Mouse (Mus musculus) ovary, postnatal 14 days (tissue): Measurements from ENCODE around the gene Nav2.

Source experiments
- DNase-seq: peaks from one replicate; pipeline ENCODE4 v3.0.0; 2022; ENCODE audit warnings: low spot score

The Nav2 gene

DNA sequence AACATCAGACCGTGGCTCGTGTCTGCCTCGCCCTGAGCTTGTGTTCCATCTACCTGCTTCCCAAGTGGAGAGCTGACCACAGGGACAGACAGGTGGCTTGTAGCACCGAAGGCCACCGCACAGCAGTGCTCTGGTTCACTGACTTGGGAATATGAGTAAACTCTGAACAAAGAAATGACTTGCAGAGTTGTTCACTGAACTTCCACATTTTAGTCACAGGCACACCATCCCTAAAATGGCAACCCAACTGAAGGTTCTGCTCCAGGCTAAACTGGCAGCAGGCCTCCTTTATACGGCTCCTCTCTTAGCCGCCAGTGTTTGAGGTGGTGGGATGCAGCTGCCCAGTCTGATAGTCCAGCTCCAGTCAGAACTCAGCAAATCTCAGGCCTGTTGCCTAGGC is 343.9 kb downstream of the Nav2 start:
- DNase-seq: no peak

DNA sequence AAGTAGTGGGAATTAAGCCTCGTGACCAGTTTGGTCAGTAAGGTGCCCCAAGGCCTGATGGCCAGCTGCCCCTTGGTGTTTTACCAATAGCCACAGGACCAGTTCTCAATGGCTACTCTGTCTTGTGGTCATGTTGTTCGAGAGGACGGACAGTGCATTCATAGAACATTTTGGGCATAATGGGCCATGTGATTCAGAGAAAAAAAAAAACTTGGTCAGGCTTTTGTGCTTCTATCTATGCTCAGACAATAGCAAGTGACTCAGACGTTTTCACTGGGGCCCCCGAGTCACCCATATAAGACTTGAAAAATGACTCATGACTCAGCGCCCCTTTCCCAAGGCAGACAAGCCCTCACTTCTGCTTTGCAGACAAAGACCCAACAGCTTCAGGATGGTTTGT is 344.4 kb downstream of the Nav2 start:
- no peak for DNase-seq

DNA sequence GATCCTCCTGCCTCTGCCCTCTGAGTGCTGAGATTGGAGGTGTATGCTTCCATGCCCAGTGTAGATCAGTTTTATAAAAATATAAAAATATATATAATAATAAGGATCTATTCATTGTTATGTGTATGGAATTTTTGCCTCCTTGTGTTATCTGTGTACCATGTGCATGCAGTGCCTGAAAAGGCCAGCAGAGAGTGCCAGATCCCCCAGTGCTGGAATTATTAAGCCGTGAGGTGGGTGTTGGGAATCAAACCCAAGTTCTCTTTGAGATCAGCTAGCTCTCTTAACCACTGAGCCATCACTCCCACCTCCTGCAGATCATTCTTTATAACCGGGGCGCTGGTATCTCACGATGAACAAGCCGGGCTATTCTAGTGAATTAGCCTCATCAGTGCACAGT is 346.5 kb downstream of the Nav2 start:
- no peak for DNase-seq

DNA sequence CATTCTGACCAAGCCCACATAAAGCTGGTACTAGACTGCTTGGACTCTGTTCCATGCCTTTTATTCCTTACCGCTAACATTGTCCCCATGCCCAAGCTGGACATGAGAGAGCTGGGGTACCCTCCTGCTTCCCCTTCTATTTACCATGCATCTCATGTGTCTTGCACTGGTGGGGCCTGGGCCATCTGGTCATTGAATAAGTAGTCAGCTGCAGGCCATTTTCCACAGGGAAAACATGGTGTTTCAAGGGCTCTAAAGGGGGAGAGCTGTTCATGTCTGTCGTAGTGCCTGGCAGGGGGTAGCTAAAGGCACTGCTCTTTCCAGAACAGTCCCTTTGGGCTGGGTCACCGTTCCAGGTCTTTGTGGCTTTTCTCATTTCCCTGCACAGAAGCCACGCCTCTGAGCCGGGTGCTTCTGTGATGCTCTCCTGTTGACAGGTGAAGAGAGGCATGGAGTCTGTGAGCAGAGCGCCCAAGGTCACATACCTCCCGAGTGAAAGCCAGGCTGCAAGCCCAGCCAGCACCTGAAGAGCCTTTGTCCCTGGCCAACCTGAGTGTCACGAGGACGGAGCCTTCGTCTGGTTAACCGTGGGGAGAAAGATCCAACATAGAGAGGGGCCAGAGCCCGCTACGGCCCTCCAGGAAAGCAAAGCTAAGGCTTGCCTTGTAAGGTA is 348.9 kb downstream of the Nav2 start:
- DNase-seq: no peak

DNA sequence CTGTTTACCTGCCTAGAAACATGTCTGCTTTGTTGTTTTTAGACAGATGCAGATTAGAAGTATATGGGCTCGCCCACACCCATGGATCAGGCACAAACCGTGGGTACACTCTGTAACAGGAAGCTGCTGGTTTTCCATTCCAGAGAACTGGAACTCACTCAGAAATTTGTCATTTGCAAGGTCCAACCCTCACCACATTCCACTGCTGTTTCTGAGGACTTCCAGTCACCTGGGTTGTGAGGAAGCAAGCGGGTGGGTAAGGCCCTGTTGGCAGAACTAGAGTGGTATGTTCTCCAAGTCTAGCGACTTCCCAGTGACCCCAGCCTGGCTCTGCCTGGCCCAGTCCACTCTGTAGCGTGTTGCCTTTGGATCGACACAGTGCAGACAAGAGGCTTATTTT is 349.6 kb downstream of the Nav2 start:
- no peak for DNase-seq

DNA sequence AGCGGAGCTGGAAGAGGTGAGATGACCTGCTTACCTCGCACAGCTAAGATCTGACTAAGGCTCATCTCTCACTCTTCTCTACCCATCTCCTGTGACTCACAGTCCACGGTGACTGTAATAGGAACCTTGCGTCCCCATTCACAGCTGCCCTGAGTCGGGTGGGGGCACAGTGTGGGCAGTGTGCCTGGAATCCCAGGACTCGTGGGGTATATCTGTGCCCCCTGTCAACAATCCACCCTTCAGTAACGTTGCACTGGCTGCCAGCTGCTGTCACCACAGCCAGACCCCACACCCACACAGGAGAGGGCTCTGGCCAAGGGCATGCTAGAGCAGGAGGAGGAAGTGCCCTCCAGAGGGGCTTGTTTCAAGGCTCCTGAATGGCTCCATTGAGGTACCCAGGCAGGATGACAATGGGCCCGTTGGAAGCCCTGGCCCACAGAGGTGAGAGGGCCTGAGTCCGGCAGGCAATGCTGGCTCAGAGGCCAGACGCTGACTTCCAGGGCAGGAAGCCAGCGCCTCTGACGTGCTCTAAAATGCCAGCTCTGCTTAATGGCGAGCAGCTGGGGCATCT is 353.5 kb downstream of the Nav2 start:
- no peak for DNase-seq

DNA sequence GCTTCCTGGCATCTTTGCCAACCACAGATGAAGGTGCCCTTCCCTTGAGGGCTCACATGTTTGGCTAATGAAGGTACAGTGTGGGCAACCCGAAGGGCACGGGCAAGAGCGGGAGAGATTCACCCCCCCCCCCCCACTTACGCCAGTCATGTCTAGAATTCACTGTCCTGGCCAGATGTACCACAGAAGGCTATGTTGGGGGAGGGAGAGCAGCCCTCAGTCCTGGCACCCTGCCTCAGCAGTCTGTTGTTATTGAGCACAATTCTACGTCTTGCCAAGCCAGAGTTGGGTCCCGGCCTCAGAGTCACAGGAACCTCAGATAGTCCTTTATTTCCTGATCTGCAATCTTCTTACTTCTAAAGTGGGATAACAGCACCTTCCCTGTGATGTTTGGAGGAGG is 357.9 kb downstream of the Nav2 start:
- no peak for DNase-seq

DNA sequence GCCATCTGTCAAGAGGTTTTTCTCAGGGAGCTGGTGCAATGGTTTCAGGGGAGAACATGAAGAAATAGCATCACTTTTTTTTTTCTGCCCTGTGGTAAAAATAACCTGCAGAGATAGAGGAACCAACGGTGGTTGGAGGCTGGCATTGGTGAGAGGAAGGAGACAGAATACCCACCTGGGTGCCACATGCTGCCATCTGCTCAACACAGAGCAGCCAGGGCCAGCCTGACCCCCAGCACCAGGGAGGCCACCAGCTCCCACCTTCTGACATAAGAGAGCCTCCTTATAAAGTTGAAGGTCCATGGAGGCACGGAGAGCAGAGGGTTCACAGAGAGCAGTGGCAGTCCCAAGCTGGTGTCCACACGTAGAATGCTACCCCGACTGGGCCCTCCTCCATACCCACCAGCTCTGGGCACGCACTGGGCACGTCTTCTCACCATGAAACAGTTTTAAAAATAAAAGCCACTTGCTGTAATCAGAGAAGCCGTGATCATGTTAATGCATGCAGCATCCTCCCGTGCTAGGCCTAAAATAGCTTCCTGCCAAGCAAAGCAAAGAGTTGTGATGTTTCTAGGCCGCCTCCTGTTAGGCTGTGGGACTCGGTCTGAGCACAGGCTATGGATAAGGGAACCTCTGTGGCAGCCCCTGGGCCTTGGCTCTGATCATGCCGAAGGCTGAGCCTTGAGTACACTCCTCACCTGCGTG is 359.3 kb downstream of the Nav2 start:
- no peak for DNase-seq

DNA sequence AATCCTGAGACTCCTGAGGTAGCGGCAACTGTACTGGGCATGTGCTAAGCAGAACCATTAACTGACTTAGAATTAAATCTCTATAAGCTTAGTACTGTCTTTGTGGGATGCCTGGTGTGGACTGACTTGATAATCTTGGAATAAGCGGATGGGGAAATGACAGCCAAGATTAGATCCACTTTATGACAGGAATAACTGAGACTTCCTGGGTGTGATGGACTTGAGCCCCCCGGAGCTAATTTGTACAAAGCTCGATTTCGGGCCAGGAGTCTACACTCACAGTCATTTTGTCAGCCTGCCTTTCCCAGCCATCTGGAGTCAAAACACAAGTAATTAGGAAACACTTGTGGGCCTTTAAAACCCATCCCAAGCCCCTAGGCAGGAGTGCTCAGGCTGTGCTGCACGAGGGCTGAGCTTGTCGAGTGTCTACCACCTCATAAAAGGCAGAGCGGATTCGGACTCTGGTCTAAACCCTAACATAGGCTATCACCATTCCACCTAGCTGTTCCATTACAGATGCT is 359.9 kb downstream of the Nav2 start:
- no peak for DNase-seq

DNA sequence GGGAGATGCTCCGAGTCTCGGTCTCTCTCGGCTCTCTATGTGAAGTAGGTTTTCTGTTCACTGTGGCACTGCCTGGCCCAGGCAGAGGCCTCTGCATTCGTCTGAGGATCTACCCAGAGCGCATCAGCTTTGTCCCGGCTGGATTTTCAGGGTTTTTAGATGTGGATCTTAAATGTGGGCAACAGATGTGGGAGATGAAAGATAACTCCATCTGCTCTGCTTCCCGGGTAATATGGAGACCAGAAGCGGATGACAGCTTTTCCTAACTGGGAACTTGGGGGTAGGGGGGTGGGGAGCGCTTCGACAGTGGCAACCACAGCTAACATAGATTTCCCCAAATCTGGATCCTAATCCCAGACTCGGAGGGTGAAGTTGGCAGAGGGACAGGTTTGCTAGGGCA is 362.3 kb downstream of the Nav2 start:
- no peak for DNase-seq

DNA sequence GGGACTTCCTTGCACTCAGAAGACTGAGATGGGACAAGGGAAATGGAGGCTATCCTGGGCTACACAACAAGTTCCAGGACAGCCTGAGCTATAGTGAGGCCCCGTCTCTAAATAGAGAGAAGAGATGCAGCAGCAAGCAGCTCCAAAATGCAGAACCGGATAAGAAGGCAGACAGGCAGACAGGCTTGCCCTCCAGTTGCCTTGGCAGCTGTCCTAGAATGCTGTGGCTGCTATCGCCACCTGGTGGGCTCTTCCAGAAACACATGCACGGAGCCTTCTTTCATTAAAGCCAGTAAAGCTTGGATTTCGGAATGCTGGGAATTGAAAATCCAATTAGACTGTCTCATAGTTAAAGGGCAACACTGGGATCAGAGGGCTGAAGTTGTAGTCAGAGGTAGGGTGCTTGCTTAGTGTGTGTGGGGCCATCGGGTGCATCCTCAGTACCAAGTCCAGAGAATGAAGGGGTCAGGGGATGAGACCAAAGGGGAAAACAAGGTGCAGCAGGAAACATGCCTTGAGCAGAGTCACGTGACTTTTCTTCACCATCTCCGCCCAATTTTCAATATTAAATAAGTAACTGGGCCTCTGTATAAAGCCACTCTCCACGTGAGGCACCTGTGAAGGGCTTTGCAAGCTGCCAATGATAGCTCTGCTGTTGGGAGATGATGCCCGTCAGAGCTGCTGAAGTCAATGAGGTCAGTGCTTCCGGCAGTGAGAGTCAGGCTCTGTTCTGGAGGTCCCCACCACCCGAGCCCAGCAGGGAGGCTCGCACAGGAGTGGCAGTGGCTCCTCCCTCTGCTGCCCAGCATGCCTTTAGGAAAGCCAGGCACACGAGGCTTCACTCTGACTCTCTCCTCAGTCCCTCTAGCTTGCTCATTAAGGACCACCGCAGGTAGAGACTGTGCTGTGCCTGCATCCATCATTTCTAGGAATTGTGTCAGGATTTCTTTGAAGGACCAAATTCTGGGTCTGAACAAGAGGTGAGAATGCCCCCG is 364.2 kb downstream of the Nav2 start:
- peak; percentile 84 for DNase-seq

DNA sequence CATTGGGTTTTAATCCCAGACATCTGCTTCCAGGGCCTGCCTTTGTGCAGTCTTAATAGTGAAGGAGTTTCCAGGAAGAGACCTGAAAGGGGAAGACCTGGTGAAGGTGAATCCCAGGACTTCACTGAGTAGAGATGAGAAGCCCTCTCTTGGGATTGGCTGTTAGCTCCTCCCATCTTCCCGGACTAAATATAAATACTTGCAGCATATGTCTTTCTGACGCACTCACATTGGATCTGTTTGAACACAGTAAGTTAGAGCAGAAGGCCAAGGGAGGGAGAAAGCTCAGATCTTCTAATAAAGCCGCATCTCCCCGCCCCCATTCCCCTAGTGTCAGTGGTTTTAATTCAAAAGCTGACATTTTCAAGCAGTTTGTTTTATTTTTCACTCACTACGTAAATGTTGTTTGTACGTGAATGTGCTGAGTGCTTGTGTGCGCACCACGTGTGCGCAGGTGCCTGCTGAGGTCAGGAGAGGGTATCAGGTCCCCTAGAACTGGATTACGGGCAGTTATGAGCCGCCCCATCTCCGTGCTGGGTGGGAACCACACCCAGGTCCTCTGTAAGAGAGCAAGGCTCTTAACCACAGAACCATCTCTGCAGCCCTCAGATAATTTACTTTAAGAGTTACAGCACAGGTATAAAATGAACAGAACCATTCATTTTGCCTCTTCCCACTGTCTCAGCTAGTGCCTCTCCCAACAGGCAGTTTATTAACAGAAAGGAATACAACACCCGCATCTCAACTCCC is 365.6 kb downstream of the Nav2 start:
- DNase-seq: no peak

DNA sequence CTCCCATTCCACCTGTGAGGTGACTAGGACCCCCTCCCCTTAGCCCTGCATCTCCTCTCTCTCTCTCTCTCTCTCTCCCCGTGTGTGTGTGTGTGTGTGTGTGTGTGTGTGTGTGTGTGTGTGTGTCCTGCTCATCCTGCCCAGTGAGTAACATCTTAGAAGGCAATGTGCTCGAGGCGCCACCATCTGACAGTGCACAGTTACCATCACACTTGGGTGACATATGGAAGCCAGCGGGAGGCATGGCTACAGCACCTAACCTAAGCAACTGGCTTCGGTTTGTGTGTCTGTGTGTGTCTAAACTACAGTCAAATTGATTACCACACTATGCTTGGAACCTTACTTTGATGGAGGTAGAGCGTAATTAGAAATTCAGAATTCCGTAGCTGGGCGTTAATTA is 366.2 kb downstream of the Nav2 start:
- no peak for DNase-seq

DNA sequence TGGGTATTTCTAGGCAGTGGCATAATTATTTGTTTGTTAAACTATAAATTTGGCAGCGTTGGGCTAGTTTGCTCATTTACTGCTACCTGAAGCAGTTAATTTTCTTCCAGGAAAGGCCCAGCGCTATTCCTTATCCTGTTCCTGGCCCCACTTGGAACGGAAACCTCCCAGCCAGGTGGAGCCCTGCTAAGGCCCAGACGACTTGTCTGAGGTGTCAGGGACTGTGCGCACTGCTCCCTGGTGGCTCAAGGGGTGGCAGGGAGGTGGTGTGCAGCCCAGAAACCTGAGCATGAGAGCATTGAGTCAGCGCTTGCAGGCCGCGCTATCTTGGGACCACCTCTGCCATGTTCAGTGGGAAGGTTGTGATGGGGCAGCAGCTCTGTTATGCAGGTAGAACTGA is 367.6 kb downstream of the Nav2 start:
- DNase-seq: no peak

DNA sequence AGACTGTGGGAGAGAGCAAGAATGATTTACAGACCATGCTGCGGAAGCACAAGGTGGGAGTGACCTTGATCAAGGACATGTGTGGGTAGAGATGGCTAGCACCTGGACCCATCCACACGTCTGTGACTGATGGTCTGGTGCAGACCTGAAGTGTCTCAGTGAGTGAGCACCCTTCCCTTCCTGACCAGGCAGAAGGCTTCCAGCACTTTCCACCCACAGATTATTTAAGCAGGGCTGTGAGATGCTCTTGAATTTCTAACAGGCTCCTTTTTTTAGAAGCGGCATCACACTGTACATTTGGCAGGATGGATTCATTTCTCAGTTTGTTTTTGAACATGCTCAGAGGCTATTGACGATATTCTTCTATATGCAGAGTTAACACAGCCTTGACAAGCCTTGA is 369.2 kb downstream of the Nav2 start:
- no peak for DNase-seq

DNA sequence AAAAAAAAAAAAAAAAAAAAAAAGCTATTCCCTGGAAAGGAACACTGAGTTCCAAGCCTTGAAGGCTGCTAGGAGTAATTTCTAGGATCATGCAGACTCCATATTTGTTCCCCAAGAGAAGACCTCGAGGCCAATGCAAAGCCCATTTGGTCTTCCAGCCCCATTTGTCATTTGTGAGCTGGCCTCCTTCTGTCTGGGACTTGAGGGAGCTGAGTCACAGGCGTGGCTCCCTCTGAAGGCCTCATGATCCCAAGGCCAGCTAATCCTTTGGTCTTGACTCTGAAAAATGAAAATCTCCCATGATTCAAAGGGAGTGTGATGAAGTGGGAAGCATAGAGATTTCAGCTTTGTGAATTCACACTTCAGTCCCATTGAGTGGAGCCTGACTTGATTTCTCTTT is 370.0 kb downstream of the Nav2 start:
- no peak for DNase-seq

DNA sequence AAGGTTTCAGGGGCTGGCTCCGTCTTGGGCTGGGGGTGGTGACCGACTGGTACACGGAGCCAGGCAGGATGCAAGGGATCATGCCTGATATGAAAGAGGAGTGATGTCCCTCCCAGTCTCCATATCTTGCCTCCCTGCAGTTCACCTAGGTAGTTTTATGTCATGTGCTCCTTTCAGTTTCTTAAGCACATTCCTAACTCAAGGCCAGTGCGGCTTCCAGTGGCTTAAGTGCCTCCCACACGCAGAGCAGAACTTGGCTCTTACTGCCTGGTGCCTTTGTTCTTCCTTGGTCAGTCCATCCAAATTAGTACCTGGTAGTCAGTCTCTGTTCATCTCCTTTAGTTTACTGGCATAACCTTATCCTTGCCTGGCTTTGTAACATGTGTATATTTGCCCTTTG is 371.9 kb downstream of the Nav2 start:
- no peak for DNase-seq

DNA sequence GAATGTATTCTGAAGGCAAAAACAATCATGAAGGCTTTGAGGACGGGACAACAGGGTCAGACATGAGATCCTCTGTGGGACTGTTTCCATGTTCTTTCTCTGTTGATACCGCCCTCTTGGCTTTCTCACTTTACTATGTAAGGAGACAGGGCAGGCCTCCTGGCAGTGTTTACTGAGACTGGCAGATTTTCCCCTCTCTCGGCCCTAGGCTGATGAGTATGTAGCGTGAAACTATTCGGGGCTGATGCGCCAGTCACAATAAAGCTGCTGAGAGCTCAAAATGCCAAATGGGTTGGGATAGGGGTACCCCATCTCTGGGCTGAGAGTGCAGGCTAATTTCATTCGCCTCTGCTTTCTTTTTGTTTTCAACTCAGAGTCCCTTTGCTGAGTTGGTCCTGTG is 373.9 kb downstream of the Nav2 start:
- DNase-seq: no peak

DNA sequence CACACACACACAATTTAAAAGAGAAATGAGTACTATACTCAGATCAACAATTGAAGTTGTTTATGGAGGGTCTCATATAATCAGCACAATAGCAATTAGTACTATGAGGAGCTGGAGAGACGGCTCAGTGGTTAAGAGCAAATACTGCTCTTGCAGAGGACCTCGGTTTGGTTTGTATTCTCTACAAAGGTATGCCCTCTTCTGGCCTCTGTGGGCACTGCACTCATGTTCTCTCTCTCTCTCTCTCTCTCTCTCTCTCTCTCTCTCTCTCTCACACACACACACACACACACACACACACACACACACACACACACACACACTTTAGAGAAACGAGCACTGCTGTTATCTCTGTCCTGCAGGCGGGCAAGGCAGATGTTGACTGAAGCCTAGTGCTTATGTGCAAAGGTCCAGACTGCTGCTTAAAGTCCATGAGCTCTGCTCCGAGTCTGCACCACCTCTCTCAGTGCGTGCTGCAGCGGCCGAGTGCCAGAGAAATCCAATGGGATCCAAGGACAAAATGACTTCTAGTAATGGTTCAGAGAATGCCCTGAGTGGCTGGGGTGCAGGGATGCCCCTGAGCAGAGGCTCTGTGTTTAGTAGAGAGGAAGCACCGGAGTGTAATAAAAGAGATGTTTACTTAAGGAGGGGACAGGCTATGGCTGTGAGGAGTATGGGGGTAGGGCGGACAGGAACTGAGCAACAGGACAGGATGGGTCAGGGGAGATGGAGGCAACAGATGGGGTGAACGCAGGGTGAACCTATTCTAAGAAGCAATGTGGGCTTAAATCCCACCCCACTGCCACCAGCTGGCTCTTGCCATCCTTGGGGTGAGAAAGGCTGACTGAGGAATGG is 375.2 kb downstream of the Nav2 start:
- DNase-seq: no peak

DNA sequence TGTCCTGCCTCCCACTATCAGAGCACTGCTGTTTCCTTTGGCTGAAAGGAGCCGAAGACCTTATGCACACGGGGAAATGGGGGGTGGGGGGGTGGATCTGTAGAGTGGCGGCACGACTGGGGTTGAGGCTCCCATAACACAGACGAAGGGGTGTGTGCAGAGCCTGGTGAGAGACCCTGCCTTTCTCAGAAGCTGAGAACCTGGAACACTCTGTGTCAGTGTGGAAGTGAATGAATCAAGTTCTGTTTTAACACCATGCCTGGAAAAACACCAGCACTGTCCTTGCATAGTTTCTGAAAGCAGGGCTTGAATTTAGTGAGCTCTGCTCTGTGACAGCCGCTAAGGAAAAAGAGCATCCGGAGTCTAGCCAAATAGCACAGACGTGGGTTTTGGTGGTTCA is 379.7 kb downstream of the Nav2 start:
- no peak for DNase-seq

DNA sequence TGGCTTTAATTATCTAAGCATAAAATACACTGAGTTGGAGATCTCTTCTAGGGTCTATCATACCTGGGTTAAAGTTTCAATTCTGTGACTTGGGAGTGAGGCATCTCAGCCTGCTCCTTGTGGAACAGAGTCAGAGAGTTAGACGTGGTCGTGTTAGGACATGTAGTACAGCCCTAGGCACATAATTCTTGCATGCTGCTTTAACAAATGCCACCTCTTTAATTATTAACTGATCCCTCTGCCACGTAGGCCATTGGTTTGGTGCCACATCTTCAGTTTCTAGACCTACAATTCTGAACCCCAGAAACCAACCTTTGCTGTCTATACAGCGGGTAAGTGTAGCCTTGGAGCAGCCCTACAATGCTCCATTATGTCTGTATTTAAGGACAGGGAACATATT is 381.8 kb downstream of the Nav2 start:
- DNase-seq: no peak
